Mouse (Mus musculus): ENCODE measurements at regions not wholly inside any gene's neighbourhood (a gene's known extent, or its start where the extent isn't known, plus 50 kb on each side); places are given as distances from the start of the nearest gene placed in this dataset.
"Not testable (repeated sequence)": the region's sequence is repeated elsewhere in the genome, so short reads cannot be mapped to it uniquely, and the experiment has no call there.

- no peak for DNase-seq (ENCODE audit: low read depth)
Measured at GRCm38 (mm10) chr15:96828681-96829080, 129.2 kb upstream of the Slc38a2 start.

DNA sequence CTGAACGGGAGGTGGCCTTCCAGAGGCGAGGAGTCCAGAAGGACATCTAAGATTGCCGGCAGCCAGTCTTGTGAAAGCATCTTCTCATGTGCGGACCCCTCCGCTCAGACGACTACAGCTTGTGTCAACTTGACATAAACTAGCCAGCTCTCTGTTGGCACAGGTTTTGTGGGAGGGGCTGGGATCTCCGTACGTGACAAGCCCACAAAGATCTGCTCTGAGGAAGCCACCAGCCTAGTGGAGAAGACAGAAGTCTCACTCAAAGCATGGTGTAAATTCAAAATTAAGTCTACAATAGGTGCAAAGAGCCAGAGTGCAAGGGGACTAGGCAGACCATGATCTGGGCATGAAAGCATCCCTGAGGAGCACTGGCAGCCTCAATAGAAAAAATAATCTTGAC is 128.4 kb upstream of the Slc38a2 start:
- DNase-seq (ENCODE audit: low read depth) = no peak

GRCm38 (mm10) chr15:96818435-96818834 is 118.9 kb upstream of the Slc38a2 start:
- no peak for DNase-seq (ENCODE audit: low read depth)

- DNase-seq (ENCODE audit: low read depth) = no peak
Measured at GRCm38 (mm10) chr15:96817626-96818025, 118.1 kb upstream of the Slc38a2 start.

DNA sequence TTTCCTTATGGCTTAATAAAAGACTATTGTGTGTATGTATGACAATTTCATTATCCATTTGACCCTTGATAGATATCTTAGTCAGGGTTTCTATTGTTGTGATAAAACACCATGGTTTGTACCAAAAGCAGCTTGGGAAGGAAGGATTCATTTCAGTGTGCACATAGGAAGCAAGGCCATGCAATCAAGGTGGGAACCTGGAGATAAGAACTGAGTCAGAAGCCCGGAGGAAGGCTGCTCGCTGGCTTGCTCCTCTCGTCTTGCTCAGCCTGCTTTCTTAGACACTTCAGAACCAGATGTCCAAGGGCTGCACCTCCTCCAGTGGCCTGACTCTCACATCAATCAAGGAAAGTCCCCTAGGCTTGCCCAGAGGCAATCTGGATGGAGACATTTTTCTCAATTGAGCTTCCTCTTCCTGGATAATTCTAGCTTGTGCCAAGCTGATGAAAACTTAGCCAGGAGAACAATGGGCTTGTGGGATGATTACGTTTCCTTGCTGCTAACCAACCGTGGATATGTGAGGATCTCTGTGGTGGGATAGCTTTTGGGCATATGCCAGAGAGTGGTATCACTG is 117.6 kb upstream of the Slc38a2 start:
- DNase-seq (ENCODE audit: low read depth) = no peak

DNA sequence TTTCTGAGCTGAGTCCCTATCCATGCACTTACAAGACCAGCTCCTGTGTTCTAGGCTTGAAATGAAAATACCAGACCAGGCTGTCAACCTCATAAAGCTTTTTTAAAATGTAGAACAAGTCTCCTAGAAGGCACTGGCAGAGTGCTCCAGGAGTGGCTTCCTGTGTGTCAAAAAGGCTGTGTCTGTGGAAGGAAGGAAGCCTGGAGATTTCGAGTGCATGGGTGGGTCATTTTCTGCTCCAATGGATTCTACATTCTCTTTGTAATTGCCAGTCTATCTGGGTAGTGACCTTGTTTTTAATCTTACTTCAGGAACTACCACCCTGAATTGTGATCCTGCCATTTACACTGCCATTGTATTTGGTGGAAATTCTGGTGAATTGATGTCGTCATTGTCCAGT is 113.9 kb upstream of the Slc38a2 start:
- DNase-seq (ENCODE audit: low read depth) = no peak

- DNase-seq (ENCODE audit: low read depth) = no peak
Measured at GRCm38 (mm10) chr15:96802729-96803053, 103.2 kb upstream of the Slc38a2 start.

- DNase-seq (ENCODE audit: low read depth) = peak; percentile 81
Measured at GRCm38 (mm10) chr15:96802034-96802728, 102.7 kb upstream of the Slc38a2 start.

DNA sequence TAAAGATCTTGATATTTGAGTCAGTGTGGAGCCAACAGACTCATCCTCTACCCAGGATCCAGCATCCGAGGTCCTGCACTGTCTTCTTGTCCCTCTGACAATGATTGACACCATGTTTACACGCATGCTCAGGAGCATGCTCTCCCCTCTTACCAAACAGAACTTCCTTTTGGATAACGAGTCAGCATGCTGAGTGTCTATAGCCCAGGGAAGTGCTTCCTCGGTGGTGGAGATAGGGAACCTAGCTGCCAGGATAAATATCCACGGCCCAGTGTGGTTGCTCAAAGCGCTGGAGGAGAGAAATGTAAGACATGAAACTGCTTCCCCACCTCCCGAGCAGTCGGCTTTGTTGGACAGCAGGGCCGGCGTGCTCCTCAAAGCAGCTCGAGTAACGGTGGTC is 99.7 kb upstream of the Slc38a2 start:
- no peak for DNase-seq (ENCODE audit: low read depth)

GRCm38 (mm10) chr15:96797615-96798270 is 98.2 kb upstream of the Slc38a2 start:
- peak; percentile 68 for DNase-seq (ENCODE audit: low read depth)

GRCm38 (mm10) chr15:96794177-96794719 is 94.7 kb upstream of the Slc38a2 start:
- no peak for DNase-seq (ENCODE audit: low read depth)

DNA sequence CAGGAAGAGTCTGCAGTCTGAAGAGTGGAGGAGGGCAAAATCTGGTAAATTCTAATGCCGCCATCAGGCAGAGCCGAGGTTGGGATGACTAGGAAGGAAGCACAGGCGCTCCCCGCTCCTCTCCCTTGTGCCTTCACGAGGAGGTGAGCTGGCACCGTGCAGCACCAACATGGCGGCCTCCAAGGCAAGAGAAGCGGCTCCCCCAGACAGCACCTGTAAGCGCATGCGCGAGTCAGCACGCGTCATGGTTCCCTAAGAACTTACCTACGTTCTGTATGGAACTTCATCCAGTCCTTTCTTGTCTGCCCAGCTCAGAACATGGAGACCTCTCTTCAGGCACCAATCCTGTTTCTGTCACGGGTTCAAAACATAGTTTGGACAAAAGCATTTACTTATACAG is 93.7 kb upstream of the Slc38a2 start:
- DNase-seq (ENCODE audit: low read depth) = no peak

GRCm38 (mm10) chr15:96791306-96791705 is 91.8 kb upstream of the Slc38a2 start:
- no peak for DNase-seq (ENCODE audit: low read depth)

DNA sequence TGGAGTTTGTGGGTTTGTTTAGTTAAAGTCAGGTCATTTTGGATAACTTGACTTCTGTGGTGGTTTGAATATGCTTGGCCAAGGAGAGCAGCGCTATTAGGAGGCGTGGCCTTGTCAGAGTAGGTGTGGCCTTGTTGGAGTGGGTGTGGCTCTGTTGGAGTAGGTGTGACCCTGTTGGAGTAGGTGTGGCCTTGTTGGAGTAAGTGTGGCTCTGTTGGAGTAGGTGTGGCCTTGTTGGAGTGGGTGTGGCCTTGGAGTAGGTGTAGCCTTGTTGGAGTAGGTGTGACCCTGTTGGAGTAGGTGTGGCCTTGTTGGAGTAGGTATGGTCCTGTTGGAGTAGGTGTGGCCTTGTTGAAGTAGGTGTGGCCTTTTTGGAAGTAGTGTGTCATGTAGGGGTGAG is 88.4 kb upstream of the Slc38a2 start:
- DNase-seq (ENCODE audit: low read depth) = not testable (repeated sequence)

GRCm38 (mm10) chr15:96784578-96784977 is 85.0 kb upstream of the Slc38a2 start:
- DNase-seq (ENCODE audit: low read depth) = no peak

DNA sequence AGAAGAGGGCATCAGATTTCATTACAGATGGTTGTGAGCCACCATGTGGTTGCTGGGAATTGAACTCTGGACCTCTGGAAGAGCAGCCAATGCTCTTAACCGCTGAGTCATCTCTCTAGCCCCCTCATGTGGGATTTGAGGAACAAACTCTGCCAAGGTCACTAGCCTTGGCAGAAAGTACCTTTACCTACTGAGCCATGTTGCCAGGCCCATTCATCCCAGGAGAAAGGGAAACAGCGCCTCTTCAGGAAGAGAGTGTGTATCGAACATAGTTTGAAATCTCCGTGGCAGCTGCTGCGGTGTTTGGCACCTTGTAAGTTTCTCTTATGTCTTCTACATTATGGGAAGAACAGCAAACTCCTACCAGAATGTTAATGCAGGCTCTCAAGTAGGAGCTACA is 82.0 kb upstream of the Slc38a2 start:
- peak; percentile 71 for DNase-seq (ENCODE audit: low read depth)

DNA sequence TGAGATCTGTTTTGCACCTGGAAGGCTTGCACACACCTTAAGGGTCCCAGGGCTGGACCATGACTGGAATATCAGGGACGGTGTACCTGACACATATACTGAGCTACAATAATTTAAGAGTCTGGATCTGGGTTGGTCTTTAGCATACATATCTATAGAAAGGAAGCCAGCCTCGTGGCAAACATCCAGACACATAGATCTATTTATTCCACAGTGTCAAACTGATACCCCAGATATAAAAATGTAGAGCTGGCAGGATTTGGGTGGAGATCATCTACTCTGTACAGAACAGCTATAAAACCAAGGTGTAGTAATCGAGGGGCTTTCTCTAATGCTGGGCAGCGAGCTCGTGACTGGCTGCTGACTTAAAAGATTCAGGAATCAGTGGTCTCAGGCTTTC is 81.1 kb upstream of the Slc38a2 start:
- no peak for DNase-seq (ENCODE audit: low read depth)

DNA sequence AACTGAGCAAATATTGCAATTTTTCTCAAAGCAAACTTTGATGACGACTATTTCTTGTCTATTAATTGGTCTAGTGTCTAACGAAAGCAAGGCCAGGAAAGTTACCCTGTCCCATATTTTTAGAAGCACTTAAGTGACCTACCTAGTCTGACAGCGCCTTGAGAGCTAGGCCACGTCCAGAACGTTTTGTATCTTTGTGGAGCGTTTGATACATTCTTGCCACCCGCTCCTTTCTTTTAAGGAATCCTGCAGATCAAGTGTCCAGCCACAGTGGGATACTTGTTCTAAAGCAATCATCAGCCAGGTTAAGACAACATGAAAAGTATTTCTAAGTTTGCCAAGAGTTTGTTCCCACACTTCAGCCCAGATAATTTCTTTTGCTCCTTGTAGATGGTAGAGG is 79.8 kb upstream of the Slc38a2 start:
- no peak for DNase-seq (ENCODE audit: low read depth)

DNA sequence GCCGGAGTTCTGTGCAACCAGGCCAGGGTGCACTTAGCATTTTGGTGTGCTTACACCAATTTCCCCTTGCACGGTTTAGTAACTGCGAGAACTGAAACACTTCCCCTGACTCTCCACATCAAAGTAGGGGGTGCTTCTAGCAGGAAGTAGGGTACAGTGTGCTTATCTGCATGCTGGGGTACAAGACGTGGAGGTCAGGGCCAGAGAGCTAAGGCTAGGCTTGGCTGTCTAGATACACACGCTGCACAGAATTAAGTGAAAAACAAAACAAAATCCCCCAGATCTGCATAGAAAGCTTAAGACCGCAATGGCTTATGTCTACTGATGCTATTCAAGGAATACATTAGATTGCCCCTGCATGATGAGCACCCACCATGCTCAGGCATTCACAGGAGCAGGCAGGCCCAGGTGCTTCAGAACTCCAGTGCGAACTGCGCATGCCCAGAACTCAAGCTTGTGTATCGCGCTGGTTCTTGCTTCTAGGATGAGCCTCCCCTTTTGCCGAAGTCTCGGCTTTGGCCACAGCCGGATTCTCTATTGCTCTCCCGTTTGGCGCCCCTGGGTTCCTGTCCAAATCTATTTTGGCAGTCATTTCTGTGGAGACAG is 78.9 kb upstream of the Slc38a2 start:
- no peak for DNase-seq (ENCODE audit: low read depth)

DNA sequence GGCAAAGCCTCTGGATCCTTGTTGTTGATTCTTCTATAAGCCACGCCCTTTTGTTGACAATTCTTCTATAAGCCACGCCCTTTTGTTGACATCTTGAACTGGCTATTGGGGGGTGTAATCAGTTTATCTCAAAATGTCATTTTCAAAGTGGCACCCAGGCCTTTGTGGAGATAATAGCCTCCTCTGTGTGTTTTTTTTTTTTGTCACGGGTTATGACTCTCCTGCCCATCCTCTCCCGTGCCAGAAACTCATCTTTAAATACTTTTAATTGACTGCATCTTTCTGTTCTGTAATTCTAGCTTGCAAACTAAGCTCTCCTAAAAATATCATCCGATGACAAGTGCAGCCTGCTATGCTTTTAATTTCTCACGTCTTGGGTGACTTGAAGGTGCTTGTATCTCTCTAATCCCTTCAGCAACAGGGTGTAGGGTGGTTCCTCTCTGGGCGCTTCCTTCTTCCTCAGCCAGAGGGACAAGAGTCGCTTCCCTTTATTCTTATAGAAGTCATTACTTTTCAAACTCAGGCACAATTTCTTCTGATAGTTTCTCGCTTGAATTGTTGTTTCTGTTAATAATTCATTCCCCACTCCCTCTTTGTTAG is 77.0 kb upstream of the Slc38a2 start:
- no peak for DNase-seq (ENCODE audit: low read depth)

GRCm38 (mm10) chr15:96775129-96775528 is 75.6 kb upstream of the Slc38a2 start:
- no peak for DNase-seq (ENCODE audit: low read depth)

DNA sequence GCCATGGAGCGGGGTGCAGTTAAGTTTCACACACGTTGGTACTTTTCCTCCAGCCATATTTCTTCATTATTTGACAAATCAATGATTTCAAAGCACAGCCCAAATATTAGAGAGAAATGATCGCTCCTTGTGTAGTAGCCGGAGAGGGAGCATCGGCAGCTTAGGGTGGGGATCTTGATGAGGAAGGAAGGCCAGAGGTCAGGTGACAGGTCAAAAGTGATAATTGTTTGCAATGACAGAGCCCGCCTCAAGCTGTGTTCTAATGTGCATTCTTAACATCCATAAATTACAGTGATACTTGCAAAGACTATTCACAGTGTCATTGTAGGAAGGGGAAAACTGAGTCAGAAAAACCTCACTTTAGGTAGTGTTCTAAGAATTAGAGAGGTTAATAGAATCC is 75.1 kb upstream of the Slc38a2 start:
- DNase-seq (ENCODE audit: low read depth) = no peak

DNA sequence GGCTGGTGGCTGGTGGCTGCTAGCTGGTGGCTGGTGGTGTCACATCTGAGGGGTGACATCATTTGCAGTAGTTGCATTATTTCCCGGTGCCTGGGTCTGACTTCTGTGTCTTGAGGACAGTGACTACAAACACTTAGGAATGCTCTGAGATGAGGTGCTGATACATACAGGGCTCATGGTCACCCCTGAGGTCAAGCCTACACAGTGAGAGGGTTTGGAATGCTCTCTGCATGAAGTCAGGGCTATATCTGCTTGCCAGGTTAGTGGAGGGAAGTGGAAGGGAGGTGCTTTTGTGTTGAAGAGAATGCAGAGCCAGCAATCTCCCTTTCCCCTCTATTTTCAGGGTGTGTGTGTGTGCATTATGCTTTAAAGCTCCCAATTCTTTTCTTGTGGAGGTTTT is 74.1 kb upstream of the Slc38a2 start:
- DNase-seq (ENCODE audit: low read depth) = no peak

Measured in 416B (cell line).